Mouse (Mus musculus): ENCODE measurements at regions not wholly inside any gene's neighbourhood (a gene's known extent, or its start where the extent isn't known, plus 50 kb on each side); places are given as distances from the start of the nearest gene placed in this dataset.
A peak's percentile ranks its signal among the peaks of the same experiment; 100 is the strongest.

GRCm38 (mm10) chr10:123997260-123997659 is 733.5 kb downstream of the Fam19a2 start:
- no peak for DNase-seq (ENCODE audit: low spot score)

GRCm38 (mm10) chr10:123998959-123999358 is 735.2 kb downstream of the Fam19a2 start:
- DNase-seq (ENCODE audit: low spot score): no peak

- no peak for DNase-seq (ENCODE audit: low spot score)
These were observed 781.2 kb downstream of the Fam19a2 start for GRCm38 (mm10) chr10:124045031-124045430.

- DNase-seq (ENCODE audit: low spot score): no peak
These were observed 782.0 kb downstream of the Fam19a2 start for GRCm38 (mm10) chr10:124045791-124046190.

GRCm38 (mm10) chr10:124082756-124083155 is 819.0 kb downstream of the Fam19a2 start:
- no peak for DNase-seq (ENCODE audit: low spot score)

DNA sequence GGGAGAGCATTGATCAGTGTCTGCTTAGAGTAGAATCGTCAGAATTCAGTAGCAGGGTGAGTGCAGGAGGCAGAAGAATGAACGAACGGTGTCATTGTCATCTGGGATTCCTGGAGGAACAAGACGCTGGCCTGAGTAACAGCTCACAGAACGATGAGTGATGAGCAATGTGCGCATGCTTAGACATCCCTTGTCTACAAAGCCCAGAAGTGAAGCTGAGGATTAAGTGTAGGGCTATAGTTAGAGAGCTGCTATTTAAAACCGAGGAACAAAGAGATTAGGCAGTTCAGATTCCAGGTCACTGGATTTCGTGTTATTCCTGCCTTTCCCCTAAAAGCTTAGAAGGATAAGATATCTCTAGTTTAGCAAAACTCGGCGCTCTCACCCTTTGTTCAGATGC is 826.8 kb downstream of the Fam19a2 start:
- DNase-seq (ENCODE audit: low spot score): no peak

- DNase-seq (ENCODE audit: low spot score): no peak
These were observed 827.6 kb downstream of the Fam19a2 start for GRCm38 (mm10) chr10:124091364-124091763.

DNA sequence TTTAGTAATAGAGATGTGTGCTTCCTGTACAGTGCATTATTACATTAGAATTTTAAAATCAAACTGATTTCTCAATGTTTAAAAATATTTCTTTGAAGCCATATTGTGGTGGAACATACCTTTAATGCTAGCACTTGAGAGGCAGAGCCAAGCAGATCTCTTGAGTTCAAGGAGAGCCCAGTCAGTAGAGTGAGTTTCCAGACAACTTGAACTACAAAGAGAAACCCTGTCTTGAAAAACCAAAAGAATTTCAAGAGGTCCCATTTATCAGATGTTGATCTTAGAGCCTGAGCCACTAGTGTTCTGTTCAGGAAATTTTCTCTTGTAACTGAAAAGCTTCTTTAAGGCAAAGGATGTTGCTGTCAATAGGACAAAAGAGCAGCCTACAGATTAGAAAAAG is 855.8 kb downstream of the Fam19a2 start:
- no peak for DNase-seq (ENCODE audit: low spot score)

- DNase-seq (ENCODE audit: low spot score): no peak
These were observed 874.7 kb downstream of the Fam19a2 start for GRCm38 (mm10) chr10:124138456-124138855.

DNA sequence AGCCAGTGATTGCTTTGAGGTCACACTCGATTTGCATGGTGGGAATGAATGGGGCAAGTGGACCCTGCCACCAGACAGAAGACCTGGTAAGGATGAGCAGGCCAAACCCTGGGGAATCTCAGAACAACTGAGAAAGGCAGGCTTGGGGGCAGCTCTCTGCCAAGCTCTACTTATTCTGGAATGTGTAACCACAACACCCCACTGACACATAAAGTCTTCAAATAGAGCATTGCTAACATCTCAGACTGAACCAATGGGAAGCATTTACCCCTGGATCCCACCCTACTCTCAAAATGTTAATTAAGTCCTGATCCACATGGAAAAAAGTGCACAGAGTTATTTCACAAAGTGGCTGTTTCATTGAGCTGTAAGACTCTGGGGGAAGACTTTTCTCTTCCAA is 878.5 kb downstream of the Fam19a2 start:
- no peak for DNase-seq (ENCODE audit: low spot score)

DNA sequence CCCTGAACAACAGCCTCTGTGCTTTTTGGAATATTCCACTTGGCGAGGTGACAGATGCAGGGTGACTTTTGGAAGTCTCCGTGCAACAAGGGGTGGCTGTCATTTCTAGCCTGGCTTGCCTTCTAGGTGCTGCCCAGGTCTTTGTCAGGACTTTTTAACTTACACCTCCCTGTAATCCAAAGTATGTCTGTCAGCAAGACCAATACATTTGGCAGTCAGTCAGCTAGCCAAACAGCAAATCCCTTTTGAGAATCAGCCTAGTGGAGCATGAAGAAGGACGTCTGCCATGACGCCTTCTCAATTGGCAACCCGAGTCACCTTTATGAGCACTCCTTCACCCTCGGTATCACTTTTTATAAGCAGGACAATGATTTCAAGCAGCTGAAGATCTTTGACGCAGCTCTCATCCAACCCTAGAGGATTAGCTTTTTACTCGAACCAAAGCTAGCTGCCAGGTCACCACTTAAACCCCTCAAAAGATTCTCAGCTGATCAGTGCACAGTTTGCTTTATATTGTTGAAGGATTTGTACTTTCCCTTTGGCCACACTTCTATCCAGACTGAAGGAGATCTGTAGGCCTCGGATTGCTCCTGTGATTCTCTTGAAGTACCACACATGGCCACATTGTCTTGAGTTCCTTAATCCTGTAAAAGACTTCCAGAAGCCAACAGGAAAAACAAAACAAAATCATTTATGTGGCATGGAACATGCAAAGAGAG is 883.1 kb downstream of the Fam19a2 start:
- no peak for DNase-seq (ENCODE audit: low spot score)

GRCm38 (mm10) chr10:124163441-124163840 is 899.6 kb downstream of the Fam19a2 start:
- no peak for DNase-seq (ENCODE audit: low spot score)

GRCm38 (mm10) chr10:124175598-124175997 is 911.8 kb downstream of the Fam19a2 start:
- no peak for DNase-seq (ENCODE audit: low spot score)

DNA sequence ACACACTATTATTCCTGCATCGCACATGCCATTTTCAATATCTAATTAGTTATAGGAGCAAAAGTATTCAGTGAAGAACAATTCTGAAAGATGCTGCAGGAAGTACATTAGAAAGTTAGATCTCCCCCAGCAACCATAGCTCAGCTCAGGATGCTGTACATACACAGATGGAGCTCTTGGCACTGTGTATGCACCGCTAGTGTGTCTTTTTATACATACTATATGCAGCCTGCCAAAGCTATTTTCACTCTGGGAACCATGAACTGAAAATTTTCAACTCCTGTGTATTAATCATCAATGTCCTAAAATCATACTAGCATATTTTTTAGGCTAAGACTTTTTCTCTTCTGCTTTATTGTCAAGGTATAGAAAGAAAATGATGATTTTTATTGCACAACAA is 944.5 kb downstream of the Fam19a2 start:
- no peak for DNase-seq (ENCODE audit: low spot score)

DNA sequence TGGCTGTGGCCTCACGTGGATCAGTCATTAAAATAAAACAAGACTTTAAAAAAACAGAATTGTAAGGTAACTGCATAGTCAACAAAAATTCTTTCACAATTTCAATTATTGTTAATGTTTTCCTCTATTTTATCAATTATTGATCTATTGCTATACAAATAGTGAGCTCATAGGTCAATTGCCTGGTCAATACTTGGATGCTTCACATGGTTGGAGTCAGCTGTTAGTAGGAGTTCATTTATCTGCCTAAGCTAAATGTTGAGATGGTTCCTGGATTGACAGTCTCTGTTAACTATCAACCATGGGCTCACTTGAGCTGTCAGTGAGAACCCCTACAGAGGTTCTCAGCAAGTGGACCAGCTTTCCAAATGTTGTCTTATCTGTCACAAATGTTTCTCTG is 955.7 kb downstream of the Fam19a2 start:
- DNase-seq (ENCODE audit: low spot score): no peak

DNA sequence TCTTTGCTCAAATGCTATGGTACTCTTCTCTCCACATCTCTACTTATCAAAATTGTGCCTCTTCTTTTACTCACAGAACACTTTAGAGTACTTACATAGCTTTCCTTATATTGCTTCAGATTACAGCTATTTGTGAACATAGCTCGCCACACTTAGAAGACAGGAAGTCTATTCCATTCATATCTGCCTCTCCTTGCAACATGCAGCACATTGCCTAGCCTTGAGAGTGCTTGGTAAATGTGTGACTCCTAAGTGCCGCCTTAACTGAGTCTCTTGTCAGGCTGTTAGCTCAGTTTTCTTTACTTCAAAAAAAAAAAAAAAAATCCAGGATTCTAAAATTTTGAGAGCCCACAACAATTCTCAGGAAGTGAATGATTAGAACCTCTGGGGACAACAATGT is 958.3 kb downstream of the Fam19a2 start:
- no peak for DNase-seq (ENCODE audit: low spot score)

- DNase-seq (ENCODE audit: low spot score): no peak
These were observed 963.3 kb downstream of the Fam19a2 start for GRCm38 (mm10) chr10:124227061-124227460.

DNA sequence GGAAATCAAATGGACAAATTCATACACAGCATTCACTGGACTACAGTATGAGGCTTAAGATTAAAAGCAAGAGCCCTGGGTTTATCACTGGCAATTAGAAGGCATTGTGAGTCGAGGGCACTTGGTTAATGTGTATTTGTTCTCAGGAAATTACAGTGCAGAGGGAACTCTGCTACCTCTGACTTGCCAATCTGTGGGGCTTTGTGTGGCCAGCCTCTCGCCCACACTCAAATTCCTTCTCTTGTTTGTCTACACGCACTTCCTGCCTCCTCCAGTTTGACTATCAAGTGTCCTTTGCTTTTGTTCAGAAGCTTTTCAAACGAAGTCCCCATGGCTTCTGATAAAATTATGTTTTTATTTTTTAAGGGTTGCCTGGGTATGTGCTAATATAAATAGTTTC is 985.6 kb downstream of the Fam19a2 start:
- DNase-seq (ENCODE audit: low spot score): no peak

GRCm38 (mm10) chr10:124250004-124250403 is 986.2 kb downstream of the Fam19a2 start:
- no peak for DNase-seq (ENCODE audit: low spot score)

DNA sequence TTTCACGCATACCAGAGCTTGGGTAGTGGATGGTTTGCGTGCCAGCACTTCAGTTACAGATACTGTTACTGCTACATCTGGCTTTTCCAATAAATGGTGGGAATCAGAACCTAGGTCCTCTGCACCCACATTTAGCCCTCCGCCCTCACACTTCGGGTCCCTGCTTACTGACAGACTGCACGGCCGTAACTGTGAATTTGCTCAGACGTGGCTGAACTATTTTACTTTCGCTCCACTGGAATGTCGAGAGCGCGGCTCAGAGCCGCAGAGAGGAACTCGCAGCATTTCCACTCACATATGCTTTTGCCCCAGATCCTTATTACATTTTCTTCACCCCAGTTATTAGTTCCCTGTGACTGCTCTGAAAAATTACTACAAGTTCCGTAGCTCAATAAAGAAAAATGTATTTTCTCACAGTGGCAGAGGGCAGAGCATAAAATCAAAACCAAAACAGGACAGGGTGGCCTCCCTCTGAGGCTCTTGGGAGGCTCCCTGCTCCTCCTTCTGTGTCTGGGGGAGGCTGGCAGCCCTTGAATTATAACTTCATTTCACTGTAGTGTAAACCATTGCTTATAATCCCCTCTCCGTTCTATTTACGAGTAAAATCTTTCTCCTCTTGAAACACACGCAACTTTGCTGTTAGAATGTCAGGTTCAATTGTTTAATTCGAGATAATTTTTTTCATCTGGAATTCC is 1024.7 kb downstream of the Fam19a2 start:
- DNase-seq (ENCODE audit: low spot score): no peak

GRCm38 (mm10) chr10:124297198-124297677 is 1033.4 kb downstream of the Fam19a2 start:
- peak; percentile 2 for DNase-seq (ENCODE audit: low spot score)

GRCm38 (mm10) chr10:124304683-124305082 is 1040.9 kb downstream of the Fam19a2 start:
- no peak for DNase-seq (ENCODE audit: low spot score)

DNA sequence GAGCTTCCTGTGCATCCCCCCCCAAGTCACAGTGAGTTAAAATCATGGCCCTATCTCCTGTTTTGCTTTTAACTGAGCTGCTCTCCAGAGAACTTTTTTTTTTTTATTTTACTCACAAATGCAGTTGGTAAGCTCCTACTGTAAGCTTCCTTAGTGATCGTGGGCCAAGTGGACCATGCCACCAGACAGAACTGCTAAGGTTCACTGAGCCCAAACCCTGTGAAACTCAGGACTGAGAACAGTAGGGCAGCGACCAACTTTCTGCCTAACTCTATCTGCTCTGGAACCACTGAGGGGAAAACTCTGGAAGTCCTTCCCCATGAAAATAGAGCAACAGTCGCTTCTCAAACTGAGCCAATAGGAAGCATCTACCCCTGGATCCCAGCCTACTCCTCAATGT is 1041.8 kb downstream of the Fam19a2 start:
- DNase-seq (ENCODE audit: low spot score): no peak

Measured in gastrocnemius, adult 18-20 months (tissue).